Mouse (Mus musculus): ENCODE results near the gene Tmem255b.

- TF ChIP-seq CTCF (IDR thresholded peaks at IDR 0.05; ENCODE audit: low read depth) (no peak), EP300 (IDR thresholded peaks at IDR 0.05; ENCODE audit: low read depth) (no peak)
Measured at GRCm38 (mm10) chr8:13448145-13448544, 13.2 kb downstream of the Tmem255b start.

Data from liver, postnatal 0 days (tissue).